Mouse (Mus musculus) myocyte (in vitro differentiated cells): ENCODE measurements around the gene Anapc5. TPM values are rescaled to one million over a fixed set of nuclear protein-coding genes. Genes with fewer than 3 reads are reported as not detected.

Source experiments
- H3K27me3 ChIP-seq: one replicate; pipeline ENCODE4 v1.6.1; 2011; ENCODE audit not compliant: control insufficient read depth, insufficient read depth, insufficient read length
- H3K36me3 ChIP-seq: one replicate; pipeline ENCODE4 v1.6.1; 2011; ENCODE audit not compliant: control insufficient read depth, insufficient read depth
- H3K4me2 ChIP-seq: one replicate; pipeline ENCODE4 v1.6.1; 2011; ENCODE audit warnings: low read depth, control low read depth
- H3K4me3 ChIP-seq: one replicate; pipeline ENCODE4 v1.5.1; 2011; ENCODE audit warnings: mild to moderate bottlenecking, control low read depth, moderate library complexity
- H3K79me2 ChIP-seq: one replicate; pipeline ENCODE4 v1.6.1; 2011; ENCODE audit not compliant: control insufficient read depth, insufficient read depth
- H3ac ChIP-seq: one replicate; pipeline ENCODE4 v1.6.1; 2011; ENCODE audit not compliant: control insufficient read depth, insufficient read length
- CEBPB ChIP-seq: IDR thresholded peaks from 2 replicates; pipeline ENCODE4 v1.6.1; 2011; ENCODE audit warnings: mild to moderate bottlenecking, moderate library complexity; ENCODE audit not compliant: poor library complexity, insufficient read depth, severe bottlenecking
- E2F4 ChIP-seq: IDR thresholded peaks from one replicate; pipeline ENCODE4 v1.6.1; 2011; ENCODE audit warnings: mild to moderate bottlenecking, control low read depth, moderate library complexity; ENCODE audit not compliant: insufficient read depth
- MAX ChIP-seq: IDR thresholded peaks from one replicate; pipeline ENCODE4 v1.6.1; 2011; ENCODE audit warnings: low read depth, mild to moderate bottlenecking, control low read depth
- MYOD1 ChIP-seq, 3 experiments: IDR thresholded peaks; one replicate each; pipeline ENCODE4 v1.6.1; 2011; ENCODE audit warnings: control low read depth in 2 of 3, low read depth in 2 of 3, mild to moderate bottlenecking in 2 of 3, moderate library complexity in 1 of 3; ENCODE audit not compliant: insufficient read length in 2 of 3, control insufficient read depth in 1 of 3
- MYOG ChIP-seq, 3 experiments: IDR thresholded peaks; one replicate each; pipeline ENCODE4 v1.6.1; 2011; ENCODE audit warnings: control low read depth in 2 of 3, low read depth in 2 of 3, mild to moderate bottlenecking in 2 of 3; ENCODE audit not compliant: insufficient read length in 2 of 3, control insufficient read depth in 1 of 3, insufficient read depth in 1 of 3
- POLR2A ChIP-seq: IDR thresholded peaks from one replicate; pipeline ENCODE4 v1.6.1; 2011; ENCODE audit warnings: low read depth, mild to moderate bottlenecking, control low read depth, moderate library complexity; ENCODE audit not compliant: insufficient read length
- POLR2AphosphoS2 ChIP-seq: IDR thresholded peaks from one replicate; pipeline ENCODE4 v1.6.1; 2011; ENCODE audit warnings: low read depth, control low read depth; ENCODE audit not compliant: insufficient read length
- REST ChIP-seq: IDR thresholded peaks from one replicate; pipeline ENCODE4 v1.6.1; 2011; ENCODE audit warnings: mild to moderate bottlenecking, control low read depth, moderate library complexity; ENCODE audit not compliant: insufficient read depth, insufficient read length
- SRF ChIP-seq: IDR thresholded peaks from one replicate; pipeline ENCODE4 v1.6.1; 2011; ENCODE audit warnings: low read depth; ENCODE audit not compliant: control insufficient read depth, insufficient read length
- TCF12 ChIP-seq: IDR thresholded peaks from one replicate; pipeline ENCODE4 v1.6.1; 2011; ENCODE audit warnings: mild to moderate bottlenecking, control low read depth; ENCODE audit not compliant: poor library complexity, insufficient read depth, severe bottlenecking
- TCF3 ChIP-seq: IDR thresholded peaks from one replicate; pipeline ENCODE4 v1.6.1; 2011; ENCODE audit warnings: low read depth, control low read depth; ENCODE audit not compliant: insufficient read length
- USF1 ChIP-seq: IDR thresholded peaks from one replicate; pipeline ENCODE4 v1.6.1; 2011; ENCODE audit warnings: low read depth, mild to moderate bottlenecking, control low read depth, moderate library complexity
- polyA plus RNA-seq: library from polyadenylated mRNA; unstranded; fragments of >200 nt; fragmentation: generic; extraction: Trizol; gene quantifications from one replicate; pipeline ENCODE4 v1.2.1, GENCODE M21; 2012; ENCODE audit warnings: missing spikeins

The Anapc5 gene
- polyA plus RNA-seq, 1 experiment = 197 TPM

- no peak overlapping the region for H3K4me2 ChIP-seq
- no peaks in the 10 kb centered on the region for H3K79me2 ChIP-seq
- no peak overlapping the region for H3K4me3 ChIP-seq
- H3K27me3 ChIP-seq = no peaks in the 10 kb centered on the region
- TF ChIP-seq MYOD1 (IDR thresholded peaks at IDR 0.05; ENCODE audit: control insufficient read depth in 1 of 3, insufficient read length in 2 of 3, low read depth in 2 of 3) = no peak
- TF ChIP-seq TCF12 = no peak
- TF ChIP-seq POLR2AphosphoS2 = no peak
- TF ChIP-seq TCF3 = no peak
- TF ChIP-seq SRF = no peak
- no peak for TF ChIP-seq POLR2A
- no peak for TF ChIP-seq REST
- TF ChIP-seq USF1 = no peak
- no peak for TF ChIP-seq CEBPB
- TF ChIP-seq MYOG (IDR thresholded peaks at IDR 0.05; ENCODE audit: control insufficient read depth in 1 of 3, insufficient read depth in 1 of 3, insufficient read length in 2 of 3, low read depth in 2 of 3) = no peak
- no peak for TF ChIP-seq MAX
- TF ChIP-seq E2F4 = no peak
- H3ac ChIP-seq = no peak overlapping the region
- H3K36me3 ChIP-seq = peaks cover 9% of the 10 kb centered on the region
These were observed 73.2 kb downstream of the Anapc5 start for GRCm38 (mm10) chr5:122747950-122748349.

GRCm38 (mm10) chr5:122743880-122744422, 77.2 kb downstream of the Anapc5 start:
- H3K36me3 ChIP-seq = peaks cover 9% of the 10 kb centered on the region
- TF ChIP-seq TCF3 (no peak), SRF (no peak)
- H3ac ChIP-seq = no peak overlapping the region
- no peaks in the 10 kb centered on the region for H3K27me3 ChIP-seq
- H3K4me2 ChIP-seq = no peak overlapping the region
- H3K79me2 ChIP-seq = no peaks in the 10 kb centered on the region
- no peak overlapping the region for H3K4me3 ChIP-seq

Other genes with a start within 250 kb of the Anapc5 start
- gene Ift81, start 206.8 kb downstream of the Anapc5 start, polyA plus RNA-seq = 5.6 TPM
- 2.2 TPM for gene P2rx7, start 177.4 kb downstream of the Anapc5 start, polyA plus RNA-seq
- 23.2 TPM for gene P2rx4, start 113.8 kb downstream of the Anapc5 start, polyA plus RNA-seq
- gene Camkk2, start 41.9 kb downstream of the Anapc5 start, polyA plus RNA-seq = 8.2 TPM
- 8.2 TPM for gene Rnf34, start 28.7 kb upstream of the Anapc5 start, polyA plus RNA-seq
- gene Kdm2b, start 168.5 kb upstream of the Anapc5 start, polyA plus RNA-seq = 10.1 TPM
- 36.7 TPM for gene Orai1, start 193.7 kb upstream of the Anapc5 start, polyA plus RNA-seq
- gene Morn3, start 225.7 kb upstream of the Anapc5 start, polyA plus RNA-seq = not detected
- gene Tmem120b, start 247.1 kb upstream of the Anapc5 start, polyA plus RNA-seq = 41.3 TPM